Mouse (Mus musculus) liver, embryonic 11.5 days (tissue): ENCODE measurements around the gene Men1. TPM values are rescaled to one million over a fixed set of nuclear protein-coding genes. Genes with fewer than 3 reads are reported as not detected.

ENCODE experiments used
- ATAC-seq: fragments of 200-750 bp; cut with Nextera tagmentation; replicated peaks from 2 replicates; pipeline ENCODE4 v1.8.0; 2017; ENCODE audit warnings: moderate number of reproducible peaks, mild to moderate bottlenecking, moderate TSS enrichment, moderate library complexity; ENCODE audit not compliant: low FRiP score
- DNase-seq: peaks from one replicate; pipeline ENCODE4 v3.0.0-alpha.2; 2017; ENCODE audit warnings: low spot score
- H3K27ac ChIP-seq: fragments of 300-500 bp; sonication (generic); 2 replicates; pipeline ENCODE4 v1.5.1; 2014; ENCODE audit warnings: mild to moderate bottlenecking, low read depth, low read length, control low read depth
- H3K27me3 ChIP-seq: fragments of 300-500 bp; sonication (generic); replicated peaks from 2 replicates; pipeline ENCODE4 v1.6.1; 2014; ENCODE audit warnings: low read length, mixed read lengths; ENCODE audit not compliant: control insufficient read depth, insufficient read depth
- H3K36me3 ChIP-seq: fragments of 300-500 bp; sonication (generic); 2 replicates; pipeline ENCODE4 v1.6.1; 2014; ENCODE audit warnings: mild to moderate bottlenecking, low read length, moderate library complexity, mixed read lengths; ENCODE audit not compliant: control insufficient read depth, insufficient read depth
- H3K4me1 ChIP-seq: fragments of 300-500 bp; sonication (generic); replicated peaks from 2 replicates; pipeline ENCODE4 v1.6.1; 2014; ENCODE audit warnings: low read length, mixed read lengths; ENCODE audit not compliant: control insufficient read depth, insufficient read depth
- H3K4me2 ChIP-seq: fragments of 300-500 bp; sonication (generic); 2 replicates; pipeline ENCODE4 v1.6.1; 2014; ENCODE audit warnings: mild to moderate bottlenecking, control low read depth, moderate library complexity
- H3K4me3 ChIP-seq: fragments of 300-500 bp; sonication (generic); 2 replicates; pipeline ENCODE4 v1.5.1; 2014; ENCODE audit warnings: low read depth, low read length, control low read depth
- H3K9ac ChIP-seq: fragments of 300-500 bp; sonication (generic); 2 replicates; pipeline ENCODE4 v1.6.1; 2014; ENCODE audit warnings: low read depth, low read length, control low read depth
- H3K9me3 ChIP-seq: fragments of 300-500 bp; sonication (generic); 2 replicates; pipeline ENCODE4 v1.6.1; 2016; ENCODE audit warnings: low read length, inconsistent platforms, mixed read lengths; ENCODE audit not compliant: control insufficient read depth
- WGBS: fragments of 180-500 bp; shearing (Covaris S2); extraction: QIAGEN DNeasy Blood & Tissue Kit; methylation state at CpG from one replicate; pipeline ENCODE4 v1.1.7; 2014; 5-methylcytosine and 5-hydroxymethylcytosine counted together
- polyA plus RNA-seq: library from polyadenylated mRNA; unstranded; fragments of >200 nt; fragmentation: Nextera tagmentation; extraction: Ambion mirVana; gene quantifications from 2 replicates; pipeline ENCODE4 v1.2.1, GENCODE M21; 2014

Men1 gene
- polyA plus RNA-seq, 1 experiment from 2014 or later = 53.8 TPM

GRCm38 (mm10) chr19:6346661-6347060, 11.9 kb downstream of the Men1 start:
- no peak overlapping the region for H3K9ac ChIP-seq
- H3K4me3 ChIP-seq = no peak overlapping the region
- H3K4me2 ChIP-seq = no peak overlapping the region
- WGBS = 77% methylated on average over 10 of the region's 10 CpGs
- DNase-seq = no peak
- no peaks in the 10 kb centered on the region for H3K27me3 ChIP-seq
- no peak overlapping the region for H3K27ac ChIP-seq
- peaks cover 31% of the 10 kb centered on the region for H3K4me1 ChIP-seq
- peaks cover 6% of the 10 kb centered on the region; the same call in 1 of the 2 replicates for H3K36me3 ChIP-seq
- no peak for ATAC-seq
- H3K9me3 ChIP-seq = no peaks in the 10 kb centered on the region

GRCm38 (mm10) chr19:6347615-6348014, 12.8 kb downstream of the Men1 start:
- H3K4me1 ChIP-seq = peaks cover 26% of the 10 kb centered on the region
- no peaks in the 10 kb centered on the region for H3K27me3 ChIP-seq
- H3K4me3 ChIP-seq = no peak overlapping the region
- DNase-seq (no peak), ATAC-seq (no peak)
- WGBS = 91% methylated on average over 4 of the region's 4 CpGs
- no peak overlapping the region for H3K27ac ChIP-seq
- H3K9me3 ChIP-seq = no peaks in the 10 kb centered on the region
- H3K36me3 ChIP-seq = peaks cover 6% of the 10 kb centered on the region; the same call in 1 of the 2 replicates
- H3K9ac ChIP-seq = peak overlapping the region; percentile 20; the same call in 1 of the 2 replicates
- H3K4me2 ChIP-seq = no peak overlapping the region

DNA sequence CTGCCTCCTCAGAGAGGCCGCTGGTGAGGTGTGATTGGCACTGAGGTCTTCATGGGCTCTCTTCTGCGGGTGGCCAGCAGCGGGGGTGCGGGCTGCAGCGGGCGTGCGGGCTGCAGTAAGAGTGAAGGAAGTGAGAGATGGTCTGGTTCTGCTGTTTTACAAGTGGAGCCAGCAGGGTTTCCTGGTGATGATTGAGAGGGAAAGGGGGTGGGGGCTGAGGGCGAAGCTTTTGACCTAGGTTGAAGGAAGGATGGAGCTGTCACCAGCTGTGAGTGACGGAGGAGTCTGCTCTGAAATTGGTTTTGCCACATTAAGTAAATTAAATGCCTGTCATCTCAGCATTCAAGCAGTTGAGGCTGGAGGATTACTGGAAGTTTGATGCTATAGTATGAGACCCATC, 13.9 kb downstream of the Men1 start:
- no peaks in the 10 kb centered on the region for H3K9me3 ChIP-seq
- DNase-seq (no peak), ATAC-seq (no peak)
- H3K4me1 ChIP-seq = peaks cover 17% of the 10 kb centered on the region
- no peak overlapping the region for H3K9ac ChIP-seq
- peaks cover 6% of the 10 kb centered on the region; the same call in 1 of the 2 replicates for H3K36me3 ChIP-seq
- peak overlapping the region; percentile 26 for H3K4me2 ChIP-seq
- peak overlapping the region; percentile 46; the same call in 1 of the 2 replicates for H3K27ac ChIP-seq
- no peak overlapping the region for H3K4me3 ChIP-seq
- 38% methylated on average over 9 of the region's 9 CpGs for WGBS
- H3K27me3 ChIP-seq = no peaks in the 10 kb centered on the region

DNA sequence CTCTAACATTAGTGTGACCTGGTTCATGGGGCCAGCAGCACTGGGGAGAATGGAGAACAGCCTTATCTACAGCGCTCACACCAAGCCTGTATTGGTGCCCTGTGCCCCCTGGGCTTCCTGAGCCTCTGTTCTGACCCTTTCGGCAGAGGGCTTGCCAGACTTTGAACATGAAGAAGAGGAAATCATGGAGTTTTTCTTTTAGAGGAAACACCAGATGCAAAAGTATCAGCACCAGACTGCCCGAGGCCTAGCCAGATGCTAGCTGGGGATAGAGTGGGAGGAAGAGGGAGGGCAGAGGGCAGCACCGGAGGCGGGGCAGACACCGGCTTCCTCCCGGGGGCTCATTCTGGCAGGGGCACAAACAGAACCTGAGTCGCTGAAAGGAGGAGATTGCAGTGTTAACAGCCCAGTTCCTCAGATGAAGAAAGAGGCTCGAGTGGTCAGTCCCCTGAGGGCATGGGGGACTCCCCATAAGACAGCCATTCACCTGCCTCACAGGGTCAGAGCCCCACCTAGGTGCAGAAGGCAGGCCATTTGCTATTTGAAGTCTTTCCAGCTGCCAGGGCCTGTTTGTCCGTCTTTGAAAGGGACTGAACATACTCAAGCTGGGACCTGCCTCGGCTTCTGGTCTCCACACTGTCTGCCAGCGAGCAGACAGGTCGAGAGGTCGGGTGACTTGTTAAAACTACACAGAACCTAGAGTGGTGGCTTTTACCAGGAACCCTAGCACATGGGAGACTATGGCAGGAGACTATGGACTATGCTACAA, 14.6 kb downstream of the Men1 start:
- DNase-seq (no peak), ATAC-seq (peak; percentile 76)
- no peak overlapping the region for H3K4me3 ChIP-seq
- no peaks in the 10 kb centered on the region for H3K9me3 ChIP-seq
- H3K9ac ChIP-seq = no peak overlapping the region
- peak overlapping the region; percentile 26 for H3K4me2 ChIP-seq
- H3K27ac ChIP-seq = peak overlapping the region; percentile 32; the same call in 1 of the 2 replicates
- H3K4me1 ChIP-seq = peaks cover 17% of the 10 kb centered on the region
- peaks cover 6% of the 10 kb centered on the region; the same call in 1 of the 2 replicates for H3K36me3 ChIP-seq
- no peaks in the 10 kb centered on the region for H3K27me3 ChIP-seq
- 28% methylated on average over 14 of the region's 14 CpGs for WGBS

- no peaks in the 10 kb centered on the region for H3K27me3 ChIP-seq
- H3K27ac ChIP-seq = no peak overlapping the region
- H3K4me3 ChIP-seq = no peak overlapping the region
- ATAC-seq = no peak
- WGBS = 80% methylated on average over 14 of the region's 14 CpGs
- H3K9me3 ChIP-seq = no peaks in the 10 kb centered on the region
- no peak overlapping the region for H3K4me2 ChIP-seq
- H3K4me1 ChIP-seq = peaks cover 17% of the 10 kb centered on the region
- H3K9ac ChIP-seq = no peak overlapping the region
- H3K36me3 ChIP-seq = peaks cover 2% of the 10 kb centered on the region; the same call in 1 of the 2 replicates
- DNase-seq = no peak
Measured at GRCm38 (mm10) chr19:6351431-6352106, 16.8 kb downstream of the Men1 start.

DNA sequence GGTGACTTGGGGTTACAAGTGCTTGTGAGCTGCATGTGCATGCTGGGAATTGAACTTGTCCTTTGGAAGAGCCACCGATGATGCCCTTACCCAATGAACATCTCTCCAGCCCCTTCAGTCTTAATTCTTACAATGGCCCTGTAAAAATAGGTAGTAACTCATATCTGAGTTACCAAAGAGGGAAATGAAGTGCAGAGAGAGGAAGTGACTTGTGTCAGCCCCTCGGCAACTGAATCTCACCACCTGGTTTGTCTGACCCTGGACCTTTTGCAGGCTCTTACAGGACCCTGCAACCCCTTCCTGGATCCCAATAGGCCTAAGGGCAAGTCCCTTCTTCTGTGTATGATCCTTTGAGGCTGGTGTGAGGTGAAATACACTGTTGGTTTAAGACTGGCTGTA, 17.3 kb downstream of the Men1 start:
- ATAC-seq = no peak
- Histone ChIP-seq H3K36me3 (peaks cover 2% of the 10 kb centered on the region; the same call in 1 of the 2 replicates), H3K9ac (no peak overlapping the region), H3K27me3 (no peaks in the 10 kb centered on the region), H3K4me2 (no peak overlapping the region), H3K4me1 (peaks cover 17% of the 10 kb centered on the region), H3K27ac (no peak overlapping the region), H3K9me3 (no peaks in the 10 kb centered on the region), H3K4me3 (no peak overlapping the region)
- WGBS = 68% methylated on average over 2 of the region's 2 CpGs
- no peak for DNase-seq

DNA sequence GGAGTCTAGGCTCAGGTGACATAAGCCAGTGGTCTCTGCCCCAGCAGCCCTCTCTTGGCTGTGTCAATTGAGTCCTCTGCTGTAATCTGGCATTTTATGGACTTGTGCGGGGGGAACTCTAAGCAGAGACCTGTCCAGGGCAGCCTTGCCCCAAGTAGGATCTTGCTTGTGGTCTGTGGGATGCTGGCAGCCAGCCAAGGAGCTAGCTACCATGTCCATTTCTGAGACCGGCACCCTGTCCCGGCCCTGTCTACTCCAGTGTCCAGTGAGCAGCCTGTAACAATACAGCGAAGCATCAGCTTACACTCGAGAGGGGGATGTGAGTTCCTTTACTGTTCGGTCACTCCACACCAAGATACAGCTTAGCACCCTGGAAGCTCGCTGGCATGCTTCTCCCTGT, 19.3 kb downstream of the Men1 start:
- no peak for DNase-seq
- no peak overlapping the region for H3K27ac ChIP-seq
- WGBS = 84% methylated on average over 7 of the region's 7 CpGs
- H3K9me3 ChIP-seq = no peaks in the 10 kb centered on the region
- H3K9ac ChIP-seq = no peak overlapping the region
- H3K4me1 ChIP-seq = peaks cover 9% of the 10 kb centered on the region
- ATAC-seq = no peak
- H3K36me3 ChIP-seq = peaks cover 2% of the 10 kb centered on the region; the same call in 1 of the 2 replicates
- no peaks in the 10 kb centered on the region for H3K27me3 ChIP-seq
- H3K4me3 ChIP-seq = no peak overlapping the region
- H3K4me2 ChIP-seq = no peak overlapping the region

GRCm38 (mm10) chr19:6361291-6361690, 26.5 kb downstream of the Men1 start:
- Histone ChIP-seq H3K9me3 (no peaks in the 10 kb centered on the region), H3K27me3 (no peaks in the 10 kb centered on the region), H3K36me3 (peaks cover 11% of the 10 kb centered on the region), H3K4me1 (peaks cover 13% of the 10 kb centered on the region), H3K9ac (no peak overlapping the region), H3K4me2 (no peak overlapping the region), H3K27ac (no peak overlapping the region), H3K4me3 (no peak overlapping the region)
- WGBS = 68% methylated on average over 3 of the region's 3 CpGs
- DNase-seq = no peak
- ATAC-seq = no peak
